Mouse (Mus musculus) thymus, postnatal 4 days (tissue): ENCODE results near the gene Olfr796.

ENCODE experiments used
- DNase-seq: peaks from one replicate; pipeline ENCODE4 v3.0.0; 2021

Olfr796 gene

GRCm38 (mm10) chr10:129612470-129612869 is at the start of gene Olfr796:
Olfr796 (minus strand) TSS chr10:129612570.
- no peak for DNase-seq

GRCm38 (mm10) chr10:129657394-129657793 is 45.0 kb upstream of the Olfr796 start, which contains the start of gene Olfr800:
Olfr800 (plus strand) TSS chr10:129657694.
- DNase-seq = no peak

GRCm38 (mm10) chr10:129651763-129652162 is 39.4 kb upstream of the Olfr796 start:
- DNase-seq = no peak

GRCm38 (mm10) chr10:129637184-129637583 is 24.8 kb upstream of the Olfr796 start, which contains the start of gene Olfr799:
Olfr799 (plus strand) TSS chr10:129637484.
- no peak for DNase-seq

- DNase-seq = no peak
Measured at GRCm38 (mm10) chr10:129627834-129628233, 15.5 kb upstream of the Olfr796 start, which contains the start of gene Olfr798. Olfr798 (minus strand) TSS chr10:129627934.

GRCm38 (mm10) chr10:129623251-129623650 is 10.9 kb upstream of the Olfr796 start:
- DNase-seq = no peak

GRCm38 (mm10) chr10:129621724-129622123 is 9.4 kb upstream of the Olfr796 start:
- DNase-seq = no peak

- no peak for DNase-seq
Measured at GRCm38 (mm10) chr10:129577066-129577465, 35.3 kb downstream of the Olfr796 start.

GRCm38 (mm10) chr10:129567355-129567754 is 45.0 kb downstream of the Olfr796 start, which contains the start of gene Olfr794:
Olfr794 (plus strand) TSS chr10:129567655.
- DNase-seq = no peak
